12 mouse cellular contexts compared by ENCODE assay signal in genomic region chr17:84143219-84143844, GRCm38 (mm10). TPM values are rescaled to one million over a fixed set of nuclear protein-coding genes. Genes with fewer than 3 reads are reported as not detected.
DNase-seq lines count a peak whose midpoint lies in the region; ATAC-seq lines count a peak whose summit lies in the region.
"Had no signal": no experiment of that assay in that cellular context is flagged by ENCODE, and none has a peak within 500 bp of the region (broad histone marks: within the 10 kb centered on the region; RNA-seq: fewer than 3 reads in every experiment).

No protein-coding gene starts in this region.

- peak overlapping the region; percentile 9 for H3K27ac ChIP-seq in lung, embryonic 16.5 days (ENCODE audit: low read length)
- peak overlapping the region; percentile 59 for H3K27ac ChIP-seq in kidney, embryonic 15.5 days
- H3K27ac ChIP-seq in liver, embryonic 12.5 days, result peak overlapping the region; percentile 45

- H3K4me2 ChIP-seq in lung, embryonic 16.5 days (ENCODE audit: low read depth, low read length), result no peak overlapping the region
- no peak overlapping the region for H3K4me2 ChIP-seq in kidney, embryonic 15.5 days
- H3K4me2 ChIP-seq in liver, embryonic 12.5 days, result no peak overlapping the region

- no peaks in the 10 kb centered on the region for H3K36me3 ChIP-seq in lung, embryonic 16.5 days (ENCODE audit: control insufficient read depth, insufficient read depth, low read length)
- no peaks in the 10 kb centered on the region for H3K36me3 ChIP-seq in kidney, embryonic 15.5 days
- H3K36me3 ChIP-seq in liver, embryonic 12.5 days, result no peaks in the 10 kb centered on the region

- H3K4me3 ChIP-seq in lung, embryonic 16.5 days (ENCODE audit: low read length), result no peak overlapping the region
- no peak overlapping the region for H3K4me3 ChIP-seq in kidney, embryonic 15.5 days (replicated peaks)
- no peak overlapping the region for H3K4me3 ChIP-seq in liver, embryonic 12.5 days
- H3K4me3 ChIP-seq: erythroblast, embryonic 14.5 days had no signal

- peaks cover 62% of the 10 kb centered on the region for H3K4me1 ChIP-seq in lung, embryonic 16.5 days (replicated peaks; ENCODE audit: control insufficient read depth, insufficient read depth, low read length)
- H3K4me1 ChIP-seq in kidney, embryonic 15.5 days, result peaks cover 74% of the 10 kb centered on the region
- peaks cover 96% of the 10 kb centered on the region for H3K4me1 ChIP-seq in liver, embryonic 12.5 days

- 0 out of 2 replicates have a peak overlapping the region, but pooled peaks have one; percentile 14 for H3K9ac ChIP-seq in lung, embryonic 16.5 days (ENCODE audit: low read length)
- no peak overlapping the region for H3K9ac ChIP-seq in kidney, embryonic 15.5 days
- peak overlapping the region; percentile 33; the same call in 1 of the 2 replicates for H3K9ac ChIP-seq in liver, embryonic 12.5 days

- WGBS in lung, embryonic 16.5 days, result 30% methylated on average over 12 of the region's 12 CpGs
- WGBS in kidney, embryonic 15.5 days, result 29% methylated on average over 12 of the region's 12 CpGs
- 51% methylated on average over 12 of the region's 12 CpGs for WGBS in liver, embryonic 12.5 days (ENCODE audit: insufficient replicate concordance)

- H3K27me3 ChIP-seq in lung, embryonic 16.5 days (ENCODE audit: control insufficient read depth, insufficient read depth, low read depth, low read length), result no peaks in the 10 kb centered on the region
- H3K27me3 ChIP-seq in kidney, embryonic 15.5 days, result no peaks in the 10 kb centered on the region
- no peaks in the 10 kb centered on the region for H3K27me3 ChIP-seq in liver, embryonic 12.5 days (replicated peaks)

- H3K9me3 ChIP-seq in lung, embryonic 16.5 days (ENCODE audit: control insufficient read depth, low read length), result no peaks in the 10 kb centered on the region
- no peaks in the 10 kb centered on the region for H3K9me3 ChIP-seq in kidney, embryonic 15.5 days (replicated peaks)
- no peaks in the 10 kb centered on the region for H3K9me3 ChIP-seq in liver, embryonic 12.5 days (replicated peaks)

- no peak for DNase-seq in lung, adult 18-20 months
- DNase-seq in fibroblast of lung, adult 2 months (ENCODE audit: low read depth), result peak; percentile 17
- DNase-seq in right cerebral cortex, adult 18-20 months, result no peak
- DNase-seq: adrenal gland, postnatal 36 days; cerebellum, adult 9-11 months; lung, postnatal 10 days; right cerebral cortex, postnatal 25 days had no signal

- ATAC-seq in lung, embryonic 16.5 days (ENCODE audit: low read depth), result no peak
- peak; percentile 59; the same call in 1 of the 2 replicates for ATAC-seq in kidney, embryonic 15.5 days (replicated peaks; ENCODE audit: low FRiP score)
- ATAC-seq in liver, embryonic 12.5 days, result no peak
- ATAC-seq in frontal cortex, adult (ENCODE audit: low TSS enrichment), result no peak

RNA-seq across cellular contexts. Expression of gene Zfp36l2, which starts 44.4 kb away (rescaled TPM):
- 10.1 and 11.2 TPM in 2 replicates for polyA plus RNA-seq in lung, embryonic 16.5 days (2015; fragmentation: Nextera tagmentation; extraction: Ambion mirVana)
- polyA plus RNA-seq in kidney, embryonic 15.5 days (2015; fragmentation: Nextera tagmentation; extraction: Ambion mirVana), result 13.7 and 14.7 TPM in 2 replicates
- polyA plus RNA-seq in liver, embryonic 12.5 days (2016; fragmentation: Nextera tagmentation; extraction: Ambion mirVana), result 19.5 and 20.0 TPM in 2 replicates

Comparison
In these comparisons a context has a peak if more than half of its experiments do, and no peak if none do; other contexts are left out.
1. H3K27ac ChIP-seq: peak in every context shown above with its lines; median percentile 59 in kidney, embryonic 15.5 days; 45 in liver, embryonic 12.5 days; 9 in lung, embryonic 16.5 days.